Mouse (Mus musculus): ENCODE data around the gene Il2ra. TPM values are rescaled to one million over a fixed set of nuclear protein-coding genes. Genes with fewer than 3 reads are reported as not detected.

Gene Il2ra
- polyA plus RNA-seq, 1 experiment from 2014 or later = not detected

GRCm38 (mm10) chr2:11679626-11680025, 37.0 kb downstream of the Il2ra start:
- Histone ChIP-seq H3K9me3 (ENCODE audit: control insufficient read depth, low read length) (no peaks in the 10 kb centered on the region), H3K4me1 (ENCODE audit: control insufficient read depth, insufficient read depth, low read length) (no peaks in the 10 kb centered on the region), H3K4me3 (ENCODE audit: low read depth, low read length) (no peak overlapping the region), H3K27me3 (ENCODE audit: control insufficient read depth, insufficient read depth, low read length) (no peaks in the 10 kb centered on the region), H3K27ac (replicated peaks; ENCODE audit: low read depth, low read length) (no peak overlapping the region), H3K36me3 (ENCODE audit: control insufficient read depth, insufficient read depth, low read length) (no peaks in the 10 kb centered on the region), H3K4me2 (ENCODE audit: low read depth, severe bottlenecking) (no peak overlapping the region), H3K9ac (ENCODE audit: low read length) (no peak overlapping the region)
- no peak for ATAC-seq (ENCODE audit: insufficient number of reproducible peaks, low FRiP score, low TSS enrichment, low read depth)
- 83% methylated on average over 7 of the region's 7 CpGs for WGBS
- DNase-seq (ENCODE audit: low spot score) = no peak

- Histone ChIP-seq H3K27me3 (ENCODE audit: control insufficient read depth, insufficient read depth, low read length) (no peaks in the 10 kb centered on the region), H3K4me3 (ENCODE audit: low read depth, low read length) (no peak overlapping the region), H3K36me3 (ENCODE audit: control insufficient read depth, insufficient read depth, low read length) (no peaks in the 10 kb centered on the region), H3K4me1 (ENCODE audit: control insufficient read depth, insufficient read depth, low read length) (no peaks in the 10 kb centered on the region), H3K9me3 (ENCODE audit: control insufficient read depth, low read length) (no peaks in the 10 kb centered on the region), H3K27ac (replicated peaks; ENCODE audit: low read depth, low read length) (no peak overlapping the region), H3K4me2 (ENCODE audit: low read depth, severe bottlenecking) (no peak overlapping the region), H3K9ac (ENCODE audit: low read length) (no peak overlapping the region)
- DNase-seq (ENCODE audit: low spot score) = no peak
- WGBS = 51% methylated on average over 4 of the region's 4 CpGs
- no peak for ATAC-seq (ENCODE audit: insufficient number of reproducible peaks, low FRiP score, low TSS enrichment, low read depth)
Measured at GRCm38 (mm10) chr2:11682712-11683111, 40.1 kb downstream of the Il2ra start.

- no peaks in the 10 kb centered on the region for H3K27me3 ChIP-seq (ENCODE audit: control insufficient read depth, insufficient read depth, low read length)
- H3K36me3 ChIP-seq (ENCODE audit: control insufficient read depth, insufficient read depth, low read length) = no peaks in the 10 kb centered on the region
- no peak overlapping the region for H3K4me3 ChIP-seq (ENCODE audit: low read depth, low read length)
- no peak overlapping the region for H3K27ac ChIP-seq (replicated peaks; ENCODE audit: low read depth, low read length)
- no peak overlapping the region for H3K4me2 ChIP-seq (ENCODE audit: low read depth, severe bottlenecking)
- H3K4me1 ChIP-seq (ENCODE audit: control insufficient read depth, insufficient read depth, low read length) = no peaks in the 10 kb centered on the region
- DNase-seq (ENCODE audit: low spot score) (no peak), ATAC-seq (ENCODE audit: insufficient number of reproducible peaks, low FRiP score, low TSS enrichment, low read depth) (no peak)
- H3K9ac ChIP-seq (ENCODE audit: low read length) = no peak overlapping the region
- WGBS = 76% methylated on average over 4 of the region's 4 CpGs
- H3K9me3 ChIP-seq (ENCODE audit: control insufficient read depth, low read length) = no peaks in the 10 kb centered on the region
Measured at GRCm38 (mm10) chr2:11686512-11686911, 43.9 kb downstream of the Il2ra start.

- no peak overlapping the region for H3K27ac ChIP-seq (replicated peaks; ENCODE audit: low read depth, low read length)
- no peaks in the 10 kb centered on the region for H3K9me3 ChIP-seq (ENCODE audit: control insufficient read depth, low read length)
- no peaks in the 10 kb centered on the region for H3K4me1 ChIP-seq (ENCODE audit: control insufficient read depth, insufficient read depth, low read length)
- H3K9ac ChIP-seq (ENCODE audit: low read length) = no peak overlapping the region
- H3K4me3 ChIP-seq (ENCODE audit: low read depth, low read length) = no peak overlapping the region
- H3K36me3 ChIP-seq (ENCODE audit: control insufficient read depth, insufficient read depth, low read length) = no peaks in the 10 kb centered on the region
- WGBS = 34% methylated on average over 3 of the region's 3 CpGs
- no peaks in the 10 kb centered on the region for H3K27me3 ChIP-seq (ENCODE audit: control insufficient read depth, insufficient read depth, low read length)
- DNase-seq (ENCODE audit: low spot score) (no peak), ATAC-seq (ENCODE audit: insufficient number of reproducible peaks, low FRiP score, low TSS enrichment, low read depth) (no peak)
- no peak overlapping the region for H3K4me2 ChIP-seq (ENCODE audit: low read depth, severe bottlenecking)
Measured at GRCm38 (mm10) chr2:11687436-11687835, 44.8 kb downstream of the Il2ra start.

- Histone ChIP-seq H3K27me3 (ENCODE audit: control insufficient read depth, insufficient read depth, low read length) (no peaks in the 10 kb centered on the region), H3K27ac (replicated peaks; ENCODE audit: low read depth, low read length) (no peak overlapping the region), H3K9me3 (ENCODE audit: control insufficient read depth, low read length) (no peaks in the 10 kb centered on the region), H3K4me2 (ENCODE audit: low read depth, severe bottlenecking) (no peak overlapping the region), H3K9ac (ENCODE audit: low read length) (no peak overlapping the region), H3K36me3 (ENCODE audit: control insufficient read depth, insufficient read depth, low read length) (no peaks in the 10 kb centered on the region), H3K4me1 (ENCODE audit: control insufficient read depth, insufficient read depth, low read length) (no peaks in the 10 kb centered on the region), H3K4me3 (ENCODE audit: low read depth, low read length) (no peak overlapping the region)
- WGBS = 76% methylated on average over 8 of the region's 8 CpGs
- DNase-seq (ENCODE audit: low spot score) (no peak), ATAC-seq (ENCODE audit: insufficient number of reproducible peaks, low FRiP score, low TSS enrichment, low read depth) (no peak)
Measured at GRCm38 (mm10) chr2:11690201-11690890, 47.7 kb downstream of the Il2ra start.

- Histone ChIP-seq H3K4me3 (ENCODE audit: low read depth, low read length) (no peak overlapping the region), H3K27ac (replicated peaks; ENCODE audit: low read depth, low read length) (no peak overlapping the region), H3K27me3 (ENCODE audit: control insufficient read depth, insufficient read depth, low read length) (no peaks in the 10 kb centered on the region), H3K9me3 (ENCODE audit: control insufficient read depth, low read length) (no peaks in the 10 kb centered on the region), H3K4me1 (ENCODE audit: control insufficient read depth, insufficient read depth, low read length) (no peaks in the 10 kb centered on the region), H3K9ac (ENCODE audit: low read length) (no peak overlapping the region), H3K36me3 (ENCODE audit: control insufficient read depth, insufficient read depth, low read length) (no peaks in the 10 kb centered on the region), H3K4me2 (ENCODE audit: low read depth, severe bottlenecking) (no peak overlapping the region)
- DNase-seq (ENCODE audit: low spot score) (no peak), ATAC-seq (ENCODE audit: insufficient number of reproducible peaks, low FRiP score, low TSS enrichment, low read depth) (no peak)
- 93% methylated on average over 4 of the region's 4 CpGs for WGBS
Measured at GRCm38 (mm10) chr2:11693352-11693751, 50.7 kb downstream of the Il2ra start.

- no peak for ATAC-seq (ENCODE audit: insufficient number of reproducible peaks, low FRiP score, low TSS enrichment, low read depth)
- no peak for DNase-seq (ENCODE audit: low spot score)
- Histone ChIP-seq H3K4me3 (ENCODE audit: low read depth, low read length) (no peak overlapping the region), H3K4me1 (ENCODE audit: control insufficient read depth, insufficient read depth, low read length) (no peaks in the 10 kb centered on the region), H3K9ac (ENCODE audit: low read length) (no peak overlapping the region), H3K36me3 (ENCODE audit: control insufficient read depth, insufficient read depth, low read length) (no peaks in the 10 kb centered on the region), H3K4me2 (ENCODE audit: low read depth, severe bottlenecking) (no peak overlapping the region), H3K27ac (replicated peaks; ENCODE audit: low read depth, low read length) (no peak overlapping the region), H3K27me3 (ENCODE audit: control insufficient read depth, insufficient read depth, low read length) (no peaks in the 10 kb centered on the region), H3K9me3 (ENCODE audit: control insufficient read depth, low read length) (no peaks in the 10 kb centered on the region)
- WGBS = 80% methylated on average over 2 of the region's 2 CpGs
Measured at GRCm38 (mm10) chr2:11694104-11694503, 51.5 kb downstream of the Il2ra start.

GRCm38 (mm10) chr2:11695867-11696266, 53.3 kb downstream of the Il2ra start:
- H3K27me3 ChIP-seq (ENCODE audit: control insufficient read depth, insufficient read depth, low read length) = no peaks in the 10 kb centered on the region
- ATAC-seq (ENCODE audit: insufficient number of reproducible peaks, low FRiP score, low TSS enrichment, low read depth) = no peak
- H3K9me3 ChIP-seq (ENCODE audit: control insufficient read depth, low read length) = no peaks in the 10 kb centered on the region
- H3K9ac ChIP-seq (ENCODE audit: low read length) = no peak overlapping the region
- DNase-seq (ENCODE audit: low spot score) = no peak
- H3K36me3 ChIP-seq (ENCODE audit: control insufficient read depth, insufficient read depth, low read length) = no peaks in the 10 kb centered on the region
- WGBS = 70% methylated on average over 2 of the region's 2 CpGs
- H3K4me1 ChIP-seq (ENCODE audit: control insufficient read depth, insufficient read depth, low read length) = no peaks in the 10 kb centered on the region
- H3K27ac ChIP-seq (replicated peaks; ENCODE audit: low read depth, low read length) = no peak overlapping the region
- H3K4me2 ChIP-seq (ENCODE audit: low read depth, severe bottlenecking) = no peak overlapping the region
- H3K4me3 ChIP-seq (ENCODE audit: low read depth, low read length) = no peak overlapping the region

- no peaks in the 10 kb centered on the region for H3K27me3 ChIP-seq (ENCODE audit: control insufficient read depth, insufficient read depth, low read length)
- H3K4me1 ChIP-seq (ENCODE audit: control insufficient read depth, insufficient read depth, low read length) = no peaks in the 10 kb centered on the region
- H3K9ac ChIP-seq (ENCODE audit: low read length) = no peak overlapping the region
- H3K36me3 ChIP-seq (ENCODE audit: control insufficient read depth, insufficient read depth, low read length) = no peaks in the 10 kb centered on the region
- H3K9me3 ChIP-seq (ENCODE audit: control insufficient read depth, low read length) = no peaks in the 10 kb centered on the region
- WGBS = 66% methylated on average over 5 of the region's 5 CpGs
- H3K27ac ChIP-seq (replicated peaks; ENCODE audit: low read depth, low read length) = no peak overlapping the region
- no peak for DNase-seq (ENCODE audit: low spot score)
- H3K4me2 ChIP-seq (ENCODE audit: low read depth, severe bottlenecking) = no peak overlapping the region
- no peak for ATAC-seq (ENCODE audit: insufficient number of reproducible peaks, low FRiP score, low TSS enrichment, low read depth)
- no peak overlapping the region for H3K4me3 ChIP-seq (ENCODE audit: low read depth, low read length)
Measured at GRCm38 (mm10) chr2:11698994-11699393, 56.4 kb downstream of the Il2ra start.

Data from limb, embryonic 11.5 days (tissue).